Mouse (Mus musculus): ENCODE results near the gene Spsb4.

DNA sequence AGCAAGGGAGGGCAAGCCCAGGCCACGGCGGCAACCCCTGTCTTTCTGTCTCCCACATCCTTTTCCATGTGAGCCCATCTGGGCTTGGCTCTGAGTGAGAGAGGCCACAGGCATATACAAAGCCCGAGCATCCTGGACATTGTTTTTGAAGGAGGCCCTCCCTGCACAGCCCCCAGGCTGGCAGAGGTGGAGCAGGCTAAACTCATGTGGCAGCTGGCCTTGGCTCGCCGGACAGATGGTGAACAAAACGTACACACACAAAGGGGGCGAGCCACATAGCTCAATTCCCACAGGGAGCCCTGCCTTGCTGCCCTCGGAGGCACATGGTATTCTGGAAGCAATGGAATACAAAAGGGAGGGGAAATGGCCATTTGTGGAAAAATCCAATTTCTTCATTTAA lies 32.5 kb upstream of the Spsb4 start:
- TF ChIP-seq CTCF (IDR thresholded peaks at IDR 0.05; ENCODE audit: low read depth, low read length) (no peak), POLR2A (IDR thresholded peaks at IDR 0.05; ENCODE audit: extremely low read depth, insufficient read depth, low read length) (no peak)
